Mouse (Mus musculus) layer of hippocampus, adult 2 months (tissue): Measurements from ENCODE around the gene Cenpv. TPM values are rescaled to one million over a fixed set of nuclear protein-coding genes. Genes with fewer than 3 reads are reported as not detected.
A peak's percentile ranks its signal among the peaks of the same experiment; 100 is the strongest.

Source experiments
- DNase-seq, 2 experiments: peaks; one replicate each; pipeline ENCODE4 v3.0.0; 2022; ENCODE audit warnings: low spot score in 2 of 2
- H3K27ac ChIP-seq: fragments of 200-600 bp; 2 replicates; pipeline ENCODE4 v1.8.1; 2022
- H3K4me3 ChIP-seq: fragments of 200-600 bp; 2 replicates; pipeline ENCODE4 v1.8.1; 2022; ENCODE audit warnings: mild to moderate bottlenecking
- CTCF ChIP-seq: fragments of 200-600 bp; conservative IDR thresholded peaks from 2 replicates; pipeline ENCODE4 v1.8.1; 2022; ENCODE audit warnings: antibody characterized with exemption, mild to moderate bottlenecking, moderate library complexity
- total RNA-seq, 2 experiments: library from RNA; stranded (reverse); gene quantifications; 2 replicates each; pipeline ENCODE4 v1.2.3; 2021

The Cenpv gene
- total RNA-seq, 2 experiments from 2014 or later = 36.3 to 43.2 TPM

- Histone ChIP-seq H3K4me3 (no peak overlapping the region), H3K27ac (no peak overlapping the region)
- no peak for TF ChIP-seq CTCF
- no peak for DNase-seq
Measured at GRCm38 (mm10) chr11:62563590-62563989, 24.5 kb upstream of the Cenpv start.

- DNase-seq = no peak
- no peak for TF ChIP-seq CTCF
- H3K27ac ChIP-seq = no peak overlapping the region
- H3K4me3 ChIP-seq = peak overlapping the region; percentile 47
Measured at GRCm38 (mm10) chr11:62560463-62561016, 21.5 kb upstream of the Cenpv start.

DNA sequence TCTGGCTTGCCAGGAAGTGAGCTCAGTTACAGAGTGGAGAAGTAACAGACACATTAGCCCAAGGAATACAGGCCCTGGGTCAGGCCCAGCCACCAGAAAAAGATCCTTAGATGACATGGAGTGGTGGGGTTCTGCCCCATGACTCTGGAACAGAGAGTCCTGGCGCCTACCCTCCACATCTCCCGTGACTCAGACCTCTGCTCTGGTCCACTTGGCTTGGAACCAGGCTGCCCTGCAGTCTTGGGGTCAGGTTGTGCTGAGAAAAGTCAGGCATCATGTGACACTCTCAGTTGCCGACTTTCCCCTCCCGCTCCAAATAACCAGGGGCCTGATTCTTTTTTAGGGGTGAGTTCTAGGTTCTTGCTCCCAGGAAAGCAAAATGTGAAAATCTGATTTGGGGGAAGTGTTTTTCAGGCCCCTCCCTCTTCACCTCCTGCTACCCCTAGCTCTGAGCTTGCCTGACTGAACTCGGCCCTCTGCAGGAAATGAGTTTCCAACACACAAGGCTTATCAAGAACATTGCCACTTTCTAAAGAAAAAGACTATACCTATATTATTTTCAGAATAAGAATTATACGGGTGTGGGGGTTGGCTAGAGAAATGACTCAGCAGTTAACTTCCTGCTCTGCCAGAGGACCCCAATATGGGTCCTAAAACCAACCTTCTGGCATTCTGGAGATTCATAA lies 20.0 kb upstream of the Cenpv start:
- DNase-seq = no peak
- TF ChIP-seq CTCF = no peak
- H3K4me3 ChIP-seq = no peak overlapping the region

DNA sequence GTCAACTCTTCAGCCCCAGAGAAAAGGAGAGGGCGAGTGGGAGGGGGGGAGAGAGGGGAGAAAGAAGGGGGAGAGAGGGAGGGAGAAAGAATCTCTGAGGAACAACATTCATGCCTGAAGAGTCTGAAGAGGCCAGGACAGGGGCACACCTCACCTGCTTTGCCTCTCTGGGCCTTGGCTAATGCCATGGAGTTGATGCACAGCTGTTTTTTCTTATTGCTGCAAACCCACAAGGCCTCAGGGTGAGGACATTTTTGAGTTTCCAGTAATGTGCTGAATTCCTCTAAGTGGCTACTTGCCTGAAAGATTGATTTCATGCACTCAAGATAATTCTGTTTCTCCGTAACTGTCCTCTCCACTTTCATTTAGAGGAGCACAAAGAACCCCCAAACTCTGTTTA lies 19.1 kb upstream of the Cenpv start:
- no peak for DNase-seq
- Histone ChIP-seq H3K27ac (no peak overlapping the region), H3K4me3 (no peak overlapping the region)
- no peak for TF ChIP-seq CTCF

More for the DNA sequence above, 20.0 kb upstream of the Cenpv start:
- no peak overlapping the region for H3K27ac ChIP-seq

- no peak for DNase-seq
- Histone ChIP-seq H3K27ac (no peak overlapping the region), H3K4me3 (no peak overlapping the region)
- TF ChIP-seq CTCF = no peak
Measured at GRCm38 (mm10) chr11:62557205-62557604, 18.1 kb upstream of the Cenpv start.

DNA sequence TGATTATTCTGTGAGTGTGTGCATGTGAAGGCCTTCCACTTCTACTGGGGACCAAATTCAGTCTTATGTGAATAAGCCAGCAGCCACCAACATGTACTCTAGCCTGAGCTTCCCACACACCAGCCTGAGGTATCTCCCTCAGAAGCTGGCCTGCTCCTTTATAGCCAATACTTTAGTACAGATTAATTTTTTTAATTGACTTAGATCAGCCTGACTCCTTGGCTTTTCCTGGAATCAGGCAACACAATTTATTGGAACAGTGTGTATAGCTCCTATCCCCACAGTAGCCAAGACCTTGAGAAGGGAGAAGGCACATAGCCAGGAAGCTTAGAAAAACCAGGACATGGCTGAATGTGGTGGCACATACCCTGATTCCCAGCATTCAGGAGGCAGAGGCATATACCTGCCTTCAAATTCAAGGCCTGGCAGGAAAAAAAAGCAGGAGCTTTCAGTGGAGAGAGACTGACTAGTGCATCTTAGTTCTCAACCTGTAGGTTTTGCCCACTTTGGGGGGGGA lies 16.9 kb upstream of the Cenpv start:
- no peak for DNase-seq
- no peak overlapping the region for H3K4me3 ChIP-seq
- H3K27ac ChIP-seq = no peak overlapping the region
- TF ChIP-seq CTCF = no peak

- Histone ChIP-seq H3K27ac (no peak overlapping the region), H3K4me3 (peak overlapping the region; percentile 66; the same call in 1 of the 2 replicates)
- TF ChIP-seq CTCF = no peak
- DNase-seq = no peak
Measured at GRCm38 (mm10) chr11:62554934-62555517, 16.0 kb upstream of the Cenpv start.

GRCm38 (mm10) chr11:62554163-62554855 lies 15.2 kb upstream of the Cenpv start:
- peak overlapping the region; percentile 66 for H3K4me3 ChIP-seq
- H3K27ac ChIP-seq = no peak overlapping the region
- no peak for TF ChIP-seq CTCF
- no peak for DNase-seq

DNA sequence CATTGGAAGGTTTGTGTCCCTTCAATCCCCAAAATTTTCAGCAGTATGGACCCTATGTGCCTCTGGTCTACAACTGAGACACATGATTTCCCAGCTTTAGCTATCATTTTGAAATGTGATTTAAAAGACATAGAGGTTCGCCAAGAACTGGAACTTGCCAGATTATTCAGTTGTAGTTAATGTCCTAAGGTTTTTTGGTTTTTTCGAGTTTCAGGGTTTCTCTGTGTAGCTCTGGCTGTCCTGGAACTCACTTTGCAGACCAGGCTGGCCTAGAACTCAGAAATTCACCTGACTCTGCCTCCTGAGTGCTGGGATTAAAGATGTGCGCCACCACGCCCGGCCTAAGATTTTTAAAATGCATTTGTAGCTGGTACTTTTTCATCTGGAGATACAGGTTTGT lies 14.6 kb upstream of the Cenpv start:
- peak overlapping the region; percentile 66 for H3K4me3 ChIP-seq
- no peak for TF ChIP-seq CTCF
- DNase-seq = no peak
- H3K27ac ChIP-seq = no peak overlapping the region

DNA sequence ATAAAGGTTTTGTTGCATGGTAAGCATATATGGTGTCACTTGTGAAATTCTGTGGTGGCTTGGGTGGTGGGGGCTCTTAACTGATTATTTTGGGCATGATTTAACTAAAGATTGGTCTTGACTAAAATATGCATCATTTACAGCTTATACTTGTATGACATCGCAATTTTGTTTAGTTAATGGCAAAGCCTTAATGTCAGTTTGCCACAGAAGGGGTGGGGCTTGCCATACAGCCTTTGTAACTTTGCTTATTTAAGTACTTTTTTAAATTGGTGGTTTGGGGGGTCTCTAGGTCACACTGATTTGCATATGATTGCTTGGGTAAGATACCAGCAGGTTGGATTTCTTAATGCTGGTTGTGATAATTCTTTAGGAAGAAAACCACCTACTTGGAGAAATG lies 14.1 kb upstream of the Cenpv start:
- peak overlapping the region; percentile 66 for H3K4me3 ChIP-seq
- no peak for TF ChIP-seq CTCF
- DNase-seq = no peak
- H3K27ac ChIP-seq = no peak overlapping the region

DNA sequence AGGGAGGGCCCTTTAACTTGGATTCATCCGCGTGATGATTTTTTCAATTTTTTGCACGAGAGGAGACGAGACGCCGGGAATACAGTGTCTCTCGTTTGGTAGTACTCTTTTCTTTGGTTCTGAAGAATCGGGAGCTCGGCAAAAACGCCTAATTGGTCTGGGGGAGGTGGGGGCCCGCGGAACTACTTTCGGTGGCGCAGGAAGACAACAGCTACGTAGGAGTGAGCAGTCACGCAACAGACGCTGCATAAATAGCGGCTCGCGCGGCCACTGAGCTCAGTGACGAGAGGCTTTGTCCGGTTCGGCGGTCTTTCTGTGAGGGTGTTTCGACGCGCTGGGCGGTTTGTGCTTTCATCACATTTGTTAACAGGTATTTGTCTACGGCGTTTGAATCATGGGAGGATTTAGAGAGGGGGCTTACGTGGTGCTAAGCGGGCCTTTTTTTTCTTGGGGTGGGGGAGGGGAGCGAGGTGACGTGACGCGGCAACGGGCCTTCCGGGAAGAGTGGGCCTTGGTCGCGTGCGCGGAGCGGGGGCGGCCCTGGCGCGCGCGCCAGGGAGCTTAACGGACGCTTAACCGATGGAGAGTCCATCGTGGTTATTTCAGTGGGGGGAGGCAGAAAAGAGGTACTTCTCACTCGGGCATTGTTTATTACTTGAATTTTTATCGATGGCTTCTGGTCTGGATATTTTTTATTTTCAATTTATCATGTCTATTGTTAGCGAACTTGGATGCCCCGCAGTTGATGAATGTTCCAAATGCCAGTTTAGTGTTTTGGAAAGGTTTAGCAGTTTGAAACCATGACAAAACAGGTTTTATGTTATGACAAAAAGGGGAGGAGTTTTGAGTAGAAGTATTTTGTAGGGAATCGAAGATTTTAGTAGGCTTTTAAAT lies 12.4 kb upstream of the Cenpv start:
- no peak for TF ChIP-seq CTCF
- H3K4me3 ChIP-seq = peak overlapping the region; percentile 72
- peak overlapping the region; percentile 99 for H3K27ac ChIP-seq
- peak in 1 of 2 experiments; percentile 82 for DNase-seq

- Histone ChIP-seq H3K4me3 (peak within 1 kb of the TSS; percentile 72), H3K27ac (peak within 1 kb of the TSS; percentile 99)
- peak; percentile 99 to 100 for DNase-seq
- no peak for TF ChIP-seq CTCF
Measured at GRCm38 (mm10) chr11:62550727-62551225, 11.7 kb upstream of the Cenpv start, which contains the start of gene Ubb. TSS of gene Ubb (plus strand) at chr11:62551171.
